Mouse (Mus musculus): ENCODE measurements around the gene Gm17409.

DNA sequence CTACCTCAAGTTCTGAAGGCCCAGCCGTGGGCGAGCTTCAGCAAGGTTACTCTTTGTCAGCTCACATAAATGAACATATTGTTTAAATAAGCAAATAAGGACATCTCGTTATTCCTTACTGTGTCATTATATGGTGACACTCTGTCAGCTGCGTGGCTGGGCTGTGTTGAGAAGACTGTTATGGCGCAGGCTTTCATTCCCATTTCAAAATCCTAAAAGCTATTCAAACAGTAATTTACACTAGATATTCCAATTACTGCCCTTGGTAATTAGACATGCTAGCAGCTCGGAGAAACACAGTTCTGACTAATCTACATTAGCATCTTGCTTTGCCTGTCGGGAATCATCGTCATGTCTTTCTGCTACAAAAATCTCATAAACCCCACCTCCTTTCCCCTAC, 5.7 kb downstream of the Gm17409 start:
- no peak for TF ChIP-seq CTCF (IDR thresholded peaks at IDR 0.05; ENCODE audit: low read depth, low read length)
- no peak for TF ChIP-seq POLR2A (IDR thresholded peaks at IDR 0.05; ENCODE audit: extremely low read depth, insufficient read depth, low read length)
